Mouse (Mus musculus) E14TG2a.4 (cell line): Measurements from ENCODE around the gene Ralgapa1.

ENCODE experiments used
- H3K27me3 ChIP-seq: 2 replicates; pipeline ENCODE4 v1.6.1; 2014; ENCODE audit warnings: low read length, control low read depth; ENCODE audit not compliant: insufficient read depth
- H3K36me3 ChIP-seq: 2 replicates; pipeline ENCODE4 v1.6.1; 2014; ENCODE audit warnings: low read length, control low read depth; ENCODE audit not compliant: insufficient read depth
- H3K4me1 ChIP-seq: replicated peaks from 2 replicates; pipeline ENCODE4 v1.6.1; 2014; ENCODE audit warnings: low read depth, low read length, control low read depth
- H3K4me3 ChIP-seq: replicated peaks from 2 replicates; pipeline ENCODE4 v1.5.1; 2014; ENCODE audit warnings: mild to moderate bottlenecking, low read length
- H3K9me3 ChIP-seq: 2 replicates; pipeline ENCODE4 v1.6.1; 2014; ENCODE audit warnings: low read length, control low read depth
- CTCF ChIP-seq: conservative IDR thresholded peaks from 2 replicates; pipeline ENCODE4 v1.5.1; 2014; ENCODE audit warnings: low read length
- NANOG ChIP-seq: IDR thresholded peaks from 2 replicates; pipeline ENCODE4 v1.6.1; 2014; ENCODE audit warnings: borderline replicate concordance, low read length, mixed read lengths
- POU5F1 ChIP-seq: IDR thresholded peaks from 2 replicates; pipeline ENCODE4 v1.6.1; 2014; ENCODE audit warnings: low read length, borderline replicate concordance

Ralgapa1 gene

GRCm38 (mm10) chr12:55569676-55570075, 251.3 kb downstream of the Ralgapa1 start:
- TF ChIP-seq CTCF (no peak), POU5F1 (no peak), NANOG (no peak)
- Histone ChIP-seq H3K4me1 (peaks cover 41% of the 10 kb centered on the region), H3K4me3 (no peak overlapping the region), H3K9me3 (peaks cover 12% of the 10 kb centered on the region), H3K36me3 (no peaks in the 10 kb centered on the region), H3K27me3 (peaks cover 8% of the 10 kb centered on the region)

- H3K9me3 ChIP-seq: peaks cover 12% of the 10 kb centered on the region
- no peaks in the 10 kb centered on the region for H3K36me3 ChIP-seq
- TF ChIP-seq NANOG: no peak
- TF ChIP-seq POU5F1: no peak
- no peak for TF ChIP-seq CTCF
- H3K4me1 ChIP-seq: peaks cover 33% of the 10 kb centered on the region
- H3K27me3 ChIP-seq: peaks cover 8% of the 10 kb centered on the region
- H3K4me3 ChIP-seq: no peak overlapping the region
These were observed 252.5 kb downstream of the Ralgapa1 start for GRCm38 (mm10) chr12:55568466-55568865.

GRCm38 (mm10) chr12:55566837-55567236, 254.1 kb downstream of the Ralgapa1 start:
- H3K4me3 ChIP-seq: no peak overlapping the region

GRCm38 (mm10) chr12:55565867-55566266, 255.1 kb downstream of the Ralgapa1 start:
- Histone ChIP-seq H3K4me1 (peaks cover 31% of the 10 kb centered on the region), H3K27me3 (peaks cover 8% of the 10 kb centered on the region), H3K36me3 (no peaks in the 10 kb centered on the region), H3K4me3 (peak overlapping the region; percentile 70; the same call in 1 of the 2 replicates), H3K9me3 (peaks cover 11% of the 10 kb centered on the region)
- TF ChIP-seq NANOG (no peak), POU5F1 (no peak), CTCF (0 out of 2 replicates have a peak, but pooled peaks have one; percentile 23)

More at GRCm38 (mm10) chr12:55566837-55567236, 254.1 kb downstream of the Ralgapa1 start:
- Histone ChIP-seq H3K4me1 (peaks cover 33% of the 10 kb centered on the region), H3K27me3 (peaks cover 8% of the 10 kb centered on the region), H3K9me3 (peaks cover 12% of the 10 kb centered on the region), H3K36me3 (no peaks in the 10 kb centered on the region)
- TF ChIP-seq CTCF: no peak
- no peak for TF ChIP-seq NANOG
- no peak for TF ChIP-seq POU5F1

- Histone ChIP-seq H3K4me1 (peaks cover 35% of the 10 kb centered on the region), H3K9me3 (peaks cover 4% of the 10 kb centered on the region; the same call in 1 of the 2 replicates), H3K27me3 (peaks cover 8% of the 10 kb centered on the region), H3K4me3 (peak within 1 kb of the TSS; percentile 70), H3K36me3 (no peaks in the 10 kb centered on the region)
- no peak for TF ChIP-seq POU5F1
- TF ChIP-seq NANOG: no peak
- TF ChIP-seq CTCF: no peak
These were observed 255.8 kb downstream of the Ralgapa1 start, which contains the start of gene Aldoart2 for GRCm38 (mm10) chr12:55565206-55565605. TSS of gene Aldoart2 (plus strand) at chr12:55565239.

- H3K4me1 ChIP-seq: peaks cover 38% of the 10 kb centered on the region
- H3K27me3 ChIP-seq: peaks cover 8% of the 10 kb centered on the region
- TF ChIP-seq CTCF (peak; percentile 85), POU5F1 (no peak)
- H3K9me3 ChIP-seq: no peaks in the 10 kb centered on the region
- no peaks in the 10 kb centered on the region for H3K36me3 ChIP-seq
- H3K4me3 ChIP-seq: 0 out of 2 replicates have a peak overlapping the region, but pooled peaks have one; percentile 70
These were observed 256.6 kb downstream of the Ralgapa1 start for GRCm38 (mm10) chr12:55564187-55564963.

GRCm38 (mm10) chr12:55563742-55564141, 257.2 kb downstream of the Ralgapa1 start:
- no peak overlapping the region for H3K4me3 ChIP-seq
- TF ChIP-seq POU5F1 (no peak), NANOG (no peak), CTCF (no peak)
- H3K4me1 ChIP-seq: peaks cover 33% of the 10 kb centered on the region
- no peaks in the 10 kb centered on the region for H3K9me3 ChIP-seq
- peaks cover 8% of the 10 kb centered on the region for H3K27me3 ChIP-seq
- no peaks in the 10 kb centered on the region for H3K36me3 ChIP-seq

- H3K27me3 ChIP-seq: peaks cover 4% of the 10 kb centered on the region
- H3K36me3 ChIP-seq: no peaks in the 10 kb centered on the region
- 0 out of 2 replicates have a peak overlapping the region, but pooled peaks have one; percentile 32 for H3K4me3 ChIP-seq
- TF ChIP-seq POU5F1 (no peak), NANOG (no peak), CTCF (no peak)
- H3K4me1 ChIP-seq: peaks cover 12% of the 10 kb centered on the region
- no peaks in the 10 kb centered on the region for H3K9me3 ChIP-seq
These were observed 260.8 kb downstream of the Ralgapa1 start for GRCm38 (mm10) chr12:55560025-55560690.
